Mouse (Mus musculus) splenic B cell, adult 2 months (primary cell): Measurements from ENCODE around the gene Kmt2b.

Source experiments
- DNase-seq: peaks from one replicate; pipeline ENCODE4 v3.0.0-alpha.2; 2011; ENCODE audit warnings: low read depth, low spot score
- H3K27me3 ChIP-seq: 2 replicates; pipeline ENCODE4 v1.6.1; 2012; ENCODE audit warnings: mild to moderate bottlenecking, low read length, moderate library complexity, mixed read lengths; ENCODE audit not compliant: control insufficient read depth, poor library complexity, insufficient read depth, severe bottlenecking
- H3K36me3 ChIP-seq: 2 replicates; pipeline ENCODE4 v1.6.1; 2012; ENCODE audit warnings: mild to moderate bottlenecking, low read length, moderate library complexity, mixed read lengths; ENCODE audit not compliant: control insufficient read depth, poor library complexity, insufficient read depth, severe bottlenecking

Gene Kmt2b

DNA sequence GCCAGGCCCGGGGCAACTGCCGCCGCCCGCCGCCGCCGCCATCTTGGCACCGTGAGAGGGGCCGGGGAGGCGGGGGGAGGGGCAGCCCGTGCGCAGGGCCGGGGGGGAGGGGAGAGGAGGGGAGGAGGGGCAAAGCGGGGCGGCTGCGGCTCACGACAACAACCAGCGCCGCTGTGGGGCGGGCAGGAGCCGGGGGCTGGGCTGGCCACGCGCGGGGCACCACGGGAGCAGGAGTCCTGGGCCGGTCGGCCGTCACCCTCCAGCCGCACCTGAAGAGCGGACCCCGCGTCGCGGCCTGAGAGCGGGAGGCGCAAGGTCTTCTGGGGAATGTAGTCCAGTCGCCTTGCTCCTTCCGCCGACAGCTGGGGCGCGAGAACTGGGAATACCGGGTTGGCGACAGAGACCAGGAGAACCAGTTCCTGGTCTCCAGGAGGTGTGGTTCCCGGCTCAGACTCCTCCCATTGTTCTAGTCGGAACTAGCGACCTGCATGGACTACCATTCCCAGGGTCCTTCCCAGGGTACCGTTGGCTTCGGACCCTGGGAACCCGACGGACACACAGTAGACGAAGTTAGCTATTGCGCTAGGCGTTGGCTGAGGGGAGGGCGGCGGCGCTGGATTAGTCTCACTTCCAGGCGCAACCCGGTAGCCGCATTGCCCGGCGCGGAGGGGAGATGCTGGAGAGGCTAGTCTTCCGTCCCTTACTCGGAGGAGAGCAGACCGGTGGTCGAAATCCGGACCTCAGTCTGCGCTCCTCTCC, at the start of gene Kmt2b:
TSS of gene Kmt2b (minus strand) at position 51 of the 759 bp plus-strand sequence.
- peak; percentile 94 for DNase-seq
- Histone ChIP-seq H3K27me3 (no peaks in the 10 kb centered on the region), H3K36me3 (no peaks in the 10 kb centered on the region; the same call in 1 of the 2 replicates)

DNA sequence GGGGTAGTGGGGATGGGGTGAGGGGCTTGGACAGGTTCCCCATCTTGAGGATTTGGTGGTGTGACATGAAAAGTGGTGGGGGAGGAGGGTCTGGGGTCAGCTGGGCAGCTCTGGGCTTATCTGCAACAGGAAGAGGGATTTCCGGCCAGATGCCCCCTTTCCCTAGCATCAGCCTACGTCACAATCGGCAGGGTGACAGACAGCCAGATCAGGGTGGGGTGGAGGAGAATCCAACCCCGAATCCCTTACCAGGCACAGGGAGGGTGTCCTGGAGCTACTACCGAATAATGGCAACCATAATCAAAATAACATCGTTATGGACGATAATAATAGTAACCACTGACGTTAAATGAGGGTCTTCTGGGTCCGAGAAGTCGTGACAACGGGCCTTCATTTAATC, 47.9 kb upstream of the Kmt2b start:
- DNase-seq, result no peak
- H3K27me3 ChIP-seq, result 0 out of 2 replicates have a peak, but pooled peaks cover 2% of the 10 kb centered on the region
- H3K36me3 ChIP-seq, result peaks cover 3% of the 10 kb centered on the region; the same call in 1 of the 2 replicates

DNA sequence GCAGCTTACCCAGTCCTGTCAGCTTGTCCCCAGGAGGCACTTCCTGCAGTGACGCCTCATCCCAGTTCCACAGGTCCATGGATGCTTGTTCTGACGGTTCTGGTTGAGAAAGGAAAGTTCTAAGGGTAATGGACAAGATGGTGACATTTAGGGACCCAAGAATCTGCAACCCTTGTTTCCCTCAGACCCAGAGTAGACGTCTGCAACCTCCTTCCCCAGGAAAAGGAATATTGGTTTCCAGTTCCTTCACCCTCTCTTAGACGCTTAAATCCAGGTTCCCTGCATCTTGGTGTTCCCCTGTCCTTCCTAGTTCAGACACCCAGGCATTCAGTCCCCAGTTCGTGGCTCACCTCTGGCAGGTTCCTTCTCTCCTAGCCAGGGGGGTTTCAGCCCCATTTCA, 47.2 kb upstream of the Kmt2b start, which contains the start of gene Etv2:
TSS of gene Etv2 (minus strand) at position 101 of the 400 bp plus-strand sequence.
- H3K36me3 ChIP-seq, result peaks cover 3% of the 10 kb centered on the region; the same call in 1 of the 2 replicates
- H3K27me3 ChIP-seq, result 0 out of 2 replicates have a peak, but pooled peaks cover 2% of the 10 kb centered on the region
- no peak for DNase-seq

DNA sequence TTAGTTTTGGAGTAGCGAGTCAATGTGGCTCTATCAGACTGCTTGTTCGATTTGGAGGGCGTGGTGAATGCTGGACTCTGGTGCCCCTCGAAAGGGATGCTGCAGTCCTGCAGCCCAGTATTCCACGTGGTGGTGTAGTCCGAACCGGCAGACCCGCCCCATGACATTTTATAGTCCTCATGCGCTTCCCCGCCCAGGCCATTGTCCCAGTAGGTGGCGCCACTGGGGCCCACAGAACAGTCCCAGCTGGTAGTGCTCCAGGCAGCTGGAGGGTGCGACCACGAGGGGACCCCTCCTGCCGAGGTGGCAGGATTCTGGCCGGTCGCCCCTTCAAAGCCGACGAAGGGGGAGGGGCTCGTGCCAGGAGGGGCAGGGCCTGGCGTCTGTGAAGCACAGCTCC, 46.1 kb upstream of the Kmt2b start:
- H3K27me3 ChIP-seq, result 0 out of 2 replicates have a peak, but pooled peaks cover 2% of the 10 kb centered on the region
- no peaks in the 10 kb centered on the region for H3K36me3 ChIP-seq
- peak; percentile 71 for DNase-seq

DNA sequence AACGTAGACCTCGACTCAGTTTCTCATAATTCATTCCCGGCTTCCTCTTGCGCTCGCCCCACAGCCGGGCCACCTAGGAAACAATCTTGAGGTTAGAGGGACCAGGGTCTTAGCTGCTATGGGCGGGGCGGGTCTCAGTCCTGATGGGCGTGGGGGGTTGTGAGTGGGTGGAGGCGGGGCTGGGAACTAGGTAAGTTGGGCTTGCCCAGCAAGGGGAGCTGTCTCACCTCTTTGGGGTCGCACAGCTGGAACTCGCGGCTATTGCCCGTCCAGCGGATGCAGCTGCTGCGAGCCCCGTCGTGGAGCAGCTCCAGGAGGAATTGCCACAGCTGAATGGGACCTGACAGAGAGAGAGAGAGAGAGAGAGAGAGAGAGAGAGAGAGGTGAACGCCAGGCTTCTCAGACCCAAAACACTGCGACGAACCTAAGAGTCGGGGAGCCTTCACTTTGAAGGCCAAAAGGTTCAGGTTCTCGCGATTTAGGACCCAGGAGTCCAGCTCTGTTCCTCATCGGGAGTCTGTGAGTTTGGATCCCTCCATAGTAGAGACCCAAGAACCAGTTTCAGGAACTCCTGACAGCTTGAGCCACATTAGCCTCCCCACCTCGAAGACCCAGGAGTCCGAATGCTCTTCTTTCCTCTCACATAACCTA, 45.4 kb upstream of the Kmt2b start:
- Histone ChIP-seq H3K27me3 (0 out of 2 replicates have a peak, but pooled peaks cover 2% of the 10 kb centered on the region), H3K36me3 (no peaks in the 10 kb centered on the region)
- DNase-seq, result no peak

DNA sequence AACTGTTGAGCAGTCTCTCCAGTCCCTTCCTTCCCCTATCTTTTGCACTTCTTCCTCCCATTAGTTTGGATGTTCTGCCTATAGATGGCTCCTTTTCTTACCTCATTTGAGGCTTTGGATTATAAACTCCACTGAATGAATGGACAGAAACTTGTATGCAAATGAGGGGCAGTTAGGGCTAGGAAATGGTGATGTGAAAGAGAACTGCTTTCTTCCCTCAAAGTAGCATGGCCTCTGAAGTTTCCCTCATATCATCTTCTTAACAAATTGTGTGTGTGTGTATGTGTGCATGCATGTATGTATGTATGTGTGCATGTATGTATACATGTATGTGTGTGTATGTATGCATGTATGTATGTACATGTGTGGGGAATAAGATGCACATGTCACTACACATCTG, 40.5 kb upstream of the Kmt2b start:
- Histone ChIP-seq H3K27me3 (0 out of 2 replicates have a peak, but pooled peaks cover 2% of the 10 kb centered on the region), H3K36me3 (no peaks in the 10 kb centered on the region)
- DNase-seq, result peak; percentile 23

DNA sequence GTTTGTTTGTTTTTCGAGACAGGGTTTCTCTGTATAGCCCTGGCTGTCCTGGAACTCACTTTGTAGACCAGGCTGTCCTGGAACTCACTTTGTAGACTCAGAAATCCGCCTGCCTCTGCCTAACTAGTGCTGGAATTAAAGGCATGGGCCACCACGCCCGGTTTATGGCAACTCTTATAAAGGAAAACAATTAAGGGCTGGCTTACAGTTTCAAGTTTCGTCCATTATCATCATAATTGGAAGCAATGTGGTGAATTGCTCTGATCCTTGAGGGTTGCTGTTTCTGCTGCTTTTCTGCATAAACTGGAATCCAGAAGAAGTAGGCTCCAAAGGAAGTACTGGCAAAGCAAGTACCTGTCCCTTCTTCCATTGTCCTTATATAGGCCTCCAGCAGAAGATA, 38.1 kb upstream of the Kmt2b start:
- H3K27me3 ChIP-seq, result no peaks in the 10 kb centered on the region
- H3K36me3 ChIP-seq, result no peaks in the 10 kb centered on the region; the same call in 1 of the 2 replicates
- no peak for DNase-seq

DNA sequence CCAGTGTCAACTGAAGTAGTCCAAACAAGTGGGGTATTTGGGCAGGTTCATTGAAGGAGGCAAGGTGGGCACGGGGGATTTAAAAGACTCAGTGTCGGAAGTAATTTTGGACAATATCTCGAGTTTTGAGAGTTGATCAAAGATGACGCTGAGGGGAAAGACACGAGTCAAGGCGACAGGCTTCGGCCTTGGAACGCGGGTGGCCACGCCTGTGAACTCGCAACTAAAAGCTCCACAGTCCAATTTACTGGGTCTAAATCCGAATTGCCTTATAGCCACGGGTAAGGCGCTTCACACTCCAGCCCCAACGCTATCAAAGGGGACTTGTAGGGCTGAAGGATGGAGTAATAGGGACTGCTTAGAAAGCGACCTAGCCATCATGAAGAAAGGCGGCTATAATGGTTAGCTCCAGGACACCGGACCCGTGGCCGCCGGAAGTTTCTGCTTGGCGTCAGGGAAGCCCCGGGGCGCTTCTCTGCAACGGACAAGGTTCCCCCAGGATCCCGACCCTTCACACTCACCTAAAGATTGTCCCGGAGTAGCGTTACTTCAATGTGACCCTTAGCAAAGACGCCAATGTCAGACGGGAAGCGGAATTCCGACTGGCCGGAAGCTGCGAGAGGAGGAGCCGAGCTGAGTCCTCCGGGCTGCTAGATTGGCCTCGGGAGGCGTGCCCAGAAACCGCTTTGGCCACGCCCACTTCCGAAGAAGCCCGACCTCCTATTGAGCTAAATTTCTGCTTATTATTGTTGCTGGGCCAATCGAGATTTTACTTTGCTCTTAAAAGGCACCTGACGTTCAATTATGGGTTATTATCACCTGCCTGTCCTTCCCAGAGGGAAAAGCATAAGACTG, 37.2 kb upstream of the Kmt2b start, which contains the start of gene Cox6b1:
TSS of gene Cox6b1 (minus strand) at position 622 of the 855 bp plus-strand sequence.
- H3K36me3 ChIP-seq, result no peaks in the 10 kb centered on the region; the same call in 1 of the 2 replicates
- DNase-seq, result peak; percentile 97
- H3K27me3 ChIP-seq, result no peaks in the 10 kb centered on the region

DNA sequence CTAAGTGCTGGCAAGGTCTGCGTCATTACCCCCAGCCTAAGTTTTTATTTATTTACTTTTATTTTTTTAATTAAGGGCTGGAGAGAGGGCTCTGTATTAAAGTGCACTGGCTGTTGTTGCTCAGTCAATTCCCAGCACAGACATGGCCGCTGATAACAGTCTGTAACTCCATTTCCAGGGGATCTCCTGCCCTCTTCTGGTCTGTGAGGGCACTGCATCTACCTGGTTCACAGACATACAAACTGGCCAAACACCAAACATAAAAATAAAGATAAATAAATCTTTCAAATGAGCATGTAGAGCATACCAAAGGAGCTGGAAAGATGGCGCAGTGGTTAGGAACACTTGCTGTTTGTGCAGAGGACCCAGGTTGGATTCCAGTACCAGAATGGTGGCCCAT, 30.7 kb upstream of the Kmt2b start:
- Histone ChIP-seq H3K36me3 (peaks cover 7% of the 10 kb centered on the region), H3K27me3 (no peaks in the 10 kb centered on the region)
- DNase-seq, result peak; percentile 66

DNA sequence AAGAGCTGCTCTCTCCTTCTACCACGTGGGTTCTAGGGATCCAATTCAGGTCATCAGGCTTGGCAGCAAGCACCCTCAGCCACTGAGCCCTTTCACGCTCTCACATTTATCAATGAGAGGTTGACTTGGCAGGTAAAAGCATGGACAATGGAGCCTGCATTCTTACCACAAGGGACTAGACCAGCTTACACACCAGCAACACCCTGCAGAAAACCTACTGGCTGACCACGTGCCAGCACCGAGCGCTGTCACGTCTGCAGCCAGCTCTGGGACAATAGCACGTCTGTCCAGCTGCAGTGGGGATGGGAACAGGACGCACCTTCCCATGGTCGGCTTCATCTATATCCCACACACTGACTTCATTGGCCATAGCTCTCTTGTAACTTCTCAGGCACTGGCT, 30.1 kb upstream of the Kmt2b start:
- peaks cover 7% of the 10 kb centered on the region for H3K36me3 ChIP-seq
- no peaks in the 10 kb centered on the region for H3K27me3 ChIP-seq
- no peak for DNase-seq

DNA sequence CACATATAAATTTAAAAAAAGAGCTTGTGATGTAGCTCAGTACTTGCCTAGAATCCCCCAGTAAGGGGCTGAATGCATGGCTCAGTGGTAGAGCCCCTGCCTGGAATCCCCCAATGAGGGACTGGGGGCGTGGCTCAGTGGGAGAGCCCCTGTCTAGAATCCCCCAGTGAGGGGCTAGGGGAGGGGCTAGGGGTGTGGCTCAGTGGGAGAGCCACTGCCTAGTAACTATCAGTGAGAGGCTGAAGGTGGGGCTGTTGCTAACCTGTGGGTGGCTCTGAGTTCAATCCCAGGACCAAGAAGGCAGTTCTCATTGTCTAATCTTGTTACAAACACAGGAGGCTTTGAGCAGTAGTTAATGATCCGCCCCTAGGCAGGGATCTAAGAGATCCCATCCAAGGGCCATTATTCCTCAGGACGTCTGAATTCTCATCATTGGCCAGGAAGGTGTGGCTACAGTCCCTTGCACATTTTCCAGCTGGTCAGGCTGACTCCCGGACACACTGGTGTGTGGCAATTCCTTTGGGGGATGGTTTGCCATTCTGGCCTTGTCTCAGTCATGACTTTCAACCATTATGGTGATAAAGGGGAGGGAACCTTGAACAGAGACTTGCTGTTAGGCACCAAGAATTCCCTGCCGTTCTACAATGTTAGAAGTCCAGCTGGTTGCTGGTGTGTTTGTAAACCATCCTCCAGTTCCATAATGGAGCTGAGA, 26.7 kb upstream of the Kmt2b start:
- Histone ChIP-seq H3K36me3 (peaks cover 6% of the 10 kb centered on the region), H3K27me3 (no peaks in the 10 kb centered on the region)
- no peak for DNase-seq

DNA sequence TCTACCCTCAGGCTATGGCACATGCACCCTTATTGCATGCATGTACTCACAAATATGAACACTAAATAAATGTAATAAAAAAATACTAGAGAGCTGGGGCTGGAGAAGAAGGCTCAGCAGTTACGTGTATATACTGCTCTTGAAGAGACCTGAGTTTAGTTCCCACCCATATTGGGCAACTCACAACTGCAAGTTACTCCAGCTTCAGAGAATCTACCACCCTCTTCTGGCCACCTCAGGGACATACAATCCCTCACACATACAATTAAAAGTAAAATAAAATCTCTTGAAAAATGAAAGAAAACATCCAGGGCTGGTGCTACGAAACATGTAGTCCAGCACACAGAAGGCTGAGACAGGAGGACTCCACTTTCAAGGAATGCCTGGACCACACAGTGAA, 25.9 kb upstream of the Kmt2b start:
- DNase-seq, result peak; percentile 56
- Histone ChIP-seq H3K27me3 (no peaks in the 10 kb centered on the region), H3K36me3 (peaks cover 5% of the 10 kb centered on the region)

DNA sequence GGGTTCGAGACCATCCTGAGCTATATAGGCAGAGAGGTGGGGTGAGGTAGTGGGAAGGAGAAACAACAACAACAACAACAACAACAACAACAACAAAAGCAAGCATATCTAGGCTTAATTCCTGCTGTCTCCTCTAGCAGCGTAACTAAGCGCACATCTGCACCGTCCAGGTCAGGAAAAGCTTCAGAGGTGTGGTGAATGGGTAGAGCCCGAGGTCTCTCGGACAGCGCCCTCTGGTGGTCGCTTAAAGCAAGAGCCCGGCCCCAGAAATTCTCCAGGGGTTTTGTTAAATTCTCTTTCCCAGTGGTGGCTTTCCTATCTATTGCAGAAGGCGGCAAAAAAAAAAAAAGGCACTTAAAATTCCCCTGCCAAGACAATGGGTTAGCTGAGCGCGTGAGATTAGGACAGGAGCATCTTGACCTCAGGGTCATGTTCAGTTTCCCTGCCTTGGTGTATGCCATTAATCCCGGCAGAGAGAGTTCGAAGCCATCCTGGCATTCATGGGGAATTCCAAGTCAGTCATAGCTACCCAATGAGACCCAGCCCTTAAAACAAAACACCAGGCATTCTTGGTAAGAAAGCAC, 25.1 kb upstream of the Kmt2b start:
- peaks cover 2% of the 10 kb centered on the region; the same call in 1 of the 2 replicates for H3K36me3 ChIP-seq
- no peaks in the 10 kb centered on the region for H3K27me3 ChIP-seq
- DNase-seq, result peak; percentile 75
